Mouse (Mus musculus) midbrain, embryonic 16.5 days (tissue): ENCODE results near the gene Gm10031. TPM values are rescaled to one million over a fixed set of nuclear protein-coding genes. Genes with fewer than 3 reads are reported as not detected.
"Not testable (repeated sequence)": the region's sequence is repeated elsewhere in the genome, so short reads cannot be mapped to it uniquely, and the experiment has no call there.

Source experiments
- ATAC-seq: fragments of 200-750 bp; cut with Nextera tagmentation; 2 replicates; pipeline ENCODE4 v1.8.0; 2017; ENCODE audit warnings: moderate TSS enrichment
- H3K27ac ChIP-seq: fragments of 300-500 bp; sonication (generic); 2 replicates; pipeline ENCODE4 v1.5.1; 2014; ENCODE audit warnings: mild to moderate bottlenecking, low read length, mixed read lengths
- H3K27me3 ChIP-seq: fragments of 300-500 bp; sonication (generic); 2 replicates; pipeline ENCODE4 v1.6.1; 2014; ENCODE audit warnings: low read depth, low read length, mixed read lengths; ENCODE audit not compliant: control insufficient read depth, insufficient read depth
- H3K36me3 ChIP-seq: fragments of 300-500 bp; sonication (generic); 2 replicates; pipeline ENCODE4 v1.6.1; 2014; ENCODE audit warnings: mild to moderate bottlenecking, low read length, moderate library complexity, mixed read lengths; ENCODE audit not compliant: control insufficient read depth, insufficient read depth
- H3K4me1 ChIP-seq: fragments of 300-500 bp; sonication (generic); 2 replicates; pipeline ENCODE4 v1.6.1; 2014; ENCODE audit warnings: mild to moderate bottlenecking, low read length, mixed read lengths; ENCODE audit not compliant: control insufficient read depth, insufficient read depth
- H3K4me2 ChIP-seq: fragments of 300-500 bp; sonication (generic); 2 replicates; pipeline ENCODE4 v1.6.1; 2014; ENCODE audit warnings: mild to moderate bottlenecking, low read length, mixed read lengths
- H3K4me3 ChIP-seq: fragments of 300-500 bp; sonication (generic); 2 replicates; pipeline ENCODE4 v1.5.1; 2014; ENCODE audit warnings: low read depth, mild to moderate bottlenecking, low read length, moderate library complexity, mixed read lengths
- H3K9ac ChIP-seq: fragments of 300-500 bp; sonication (generic); 2 replicates; pipeline ENCODE4 v1.6.1; 2014; ENCODE audit warnings: low read depth, low read length, mixed read lengths
- H3K9me3 ChIP-seq: fragments of 300-500 bp; sonication (generic); replicated peaks from 2 replicates; pipeline ENCODE4 v1.6.1; 2014; ENCODE audit warnings: mild to moderate bottlenecking, low read length, mixed read lengths; ENCODE audit not compliant: control insufficient read depth, poor library complexity, severe bottlenecking
- WGBS: fragments of 180-500 bp; shearing (Covaris S2); extraction: QIAGEN DNeasy Blood & Tissue Kit; methylation state at CpG from one replicate; pipeline ENCODE4 v1.1.7; 2014; 5-methylcytosine and 5-hydroxymethylcytosine counted together
- polyA plus RNA-seq: library from polyadenylated mRNA; unstranded; fragments of >200 nt; fragmentation: Nextera tagmentation; extraction: Ambion mirVana; gene quantifications from 2 replicates; pipeline ENCODE4 v1.2.1, GENCODE M21; 2015

Gm10031 gene
- polyA plus RNA-seq, 1 experiment from 2014 or later, result 0.48 TPM

GRCm38 (mm10) chr1:156496910-156497309 is 26.9 kb upstream of the Gm10031 start:
- Histone ChIP-seq H3K9me3 (no peaks in the 10 kb centered on the region), H3K9ac (no peak overlapping the region), H3K27me3 (no peaks in the 10 kb centered on the region), H3K4me1 (no peaks in the 10 kb centered on the region), H3K36me3 (no peaks in the 10 kb centered on the region), H3K4me2 (no peak overlapping the region), H3K4me3 (no peak overlapping the region), H3K27ac (no peak overlapping the region)
- ATAC-seq, result no peak
- 89% methylated on average over 5 of the region's 5 CpGs for WGBS

GRCm38 (mm10) chr1:156504945-156505523 is 18.8 kb upstream of the Gm10031 start:
- no peaks in the 10 kb centered on the region for H3K4me1 ChIP-seq
- H3K4me3 ChIP-seq, result no peak overlapping the region
- H3K27ac ChIP-seq, result no peak overlapping the region
- H3K9me3 ChIP-seq, result no peaks in the 10 kb centered on the region
- no peaks in the 10 kb centered on the region for H3K27me3 ChIP-seq
- ATAC-seq, result no peak
- H3K4me2 ChIP-seq, result no peak overlapping the region
- H3K9ac ChIP-seq, result no peak overlapping the region
- no peaks in the 10 kb centered on the region for H3K36me3 ChIP-seq
- 79% methylated on average over 5 of the region's 5 CpGs for WGBS

GRCm38 (mm10) chr1:156505901-156506300 is 17.9 kb upstream of the Gm10031 start:
- no peak for ATAC-seq
- Histone ChIP-seq H3K9me3 (no peaks in the 10 kb centered on the region), H3K36me3 (no peaks in the 10 kb centered on the region), H3K4me1 (no peaks in the 10 kb centered on the region), H3K4me2 (no peak overlapping the region), H3K4me3 (no peak overlapping the region), H3K27ac (no peak overlapping the region), H3K9ac (no peak overlapping the region), H3K27me3 (no peaks in the 10 kb centered on the region)
- WGBS, result 69% methylated on average over 2 of the region's 2 CpGs

GRCm38 (mm10) chr1:156507753-156508152 is 16.1 kb upstream of the Gm10031 start:
- ATAC-seq, result no peak
- WGBS, result 82% methylated on average over 3 of the region's 3 CpGs

GRCm38 (mm10) chr1:156520136-156520780 is 3.6 kb upstream of the Gm10031 start:
- Histone ChIP-seq H3K4me1 (no peaks in the 10 kb centered on the region), H3K9me3 (no peaks in the 10 kb centered on the region), H3K4me2 (no peak overlapping the region), H3K27me3 (no peaks in the 10 kb centered on the region), H3K36me3 (no peaks in the 10 kb centered on the region), H3K27ac (no peak overlapping the region), H3K4me3 (no peak overlapping the region), H3K9ac (no peak overlapping the region)
- WGBS, result 89% methylated on average over 3 of the region's 3 CpGs
- ATAC-seq, result no peak

More at GRCm38 (mm10) chr1:156507753-156508152, 16.1 kb upstream of the Gm10031 start:
- Histone ChIP-seq H3K36me3 (no peaks in the 10 kb centered on the region), H3K4me2 (no peak overlapping the region), H3K9ac (no peak overlapping the region), H3K4me3 (no peak overlapping the region), H3K4me1 (no peaks in the 10 kb centered on the region), H3K27ac (no peak overlapping the region), H3K9me3 (no peaks in the 10 kb centered on the region), H3K27me3 (no peaks in the 10 kb centered on the region)

- H3K9ac ChIP-seq, result no peak overlapping the region
- H3K4me1 ChIP-seq, result no peaks in the 10 kb centered on the region
- no peak overlapping the region for H3K27ac ChIP-seq
- WGBS, result 37% methylated on average over 15 of the region's 15 CpGs
- 0 out of 2 replicates have a peak overlapping the region, but pooled peaks have one; percentile 8 for H3K4me2 ChIP-seq
- no peaks in the 10 kb centered on the region for H3K36me3 ChIP-seq
- ATAC-seq, result no peak
- no peaks in the 10 kb centered on the region for H3K9me3 ChIP-seq
- H3K4me3 ChIP-seq, result no peak overlapping the region
- no peaks in the 10 kb centered on the region for H3K27me3 ChIP-seq
Observed at GRCm38 (mm10) chr1:156521796-156522517, 1.9 kb upstream of the Gm10031 start.

- WGBS, result 89% methylated on average over 16 of the region's 16 CpGs
Observed at GRCm38 (mm10) chr1:156532476-156533175, 8.8 kb downstream of the Gm10031 start.

GRCm38 (mm10) chr1:156533483-156533882 is 9.7 kb downstream of the Gm10031 start:
- 90% methylated on average over 3 of the region's 3 CpGs for WGBS

More at GRCm38 (mm10) chr1:156532476-156533175, 8.8 kb downstream of the Gm10031 start:
- not testable (repeated sequence) for ATAC-seq, H3K27ac ChIP-seq, H3K9me3 ChIP-seq, H3K27me3 ChIP-seq, H3K4me1 ChIP-seq, H3K4me2 ChIP-seq, H3K4me3 ChIP-seq, H3K36me3 ChIP-seq, H3K9ac ChIP-seq

More at GRCm38 (mm10) chr1:156533483-156533882, 9.7 kb downstream of the Gm10031 start:
- Histone ChIP-seq H3K4me1 (no peaks in the 10 kb centered on the region), H3K27ac (no peak overlapping the region), H3K27me3 (no peaks in the 10 kb centered on the region), H3K9me3 (no peaks in the 10 kb centered on the region), H3K36me3 (no peaks in the 10 kb centered on the region), H3K4me3 (no peak overlapping the region), H3K4me2 (no peak overlapping the region), H3K9ac (no peak overlapping the region)
- no peak for ATAC-seq
